Mouse (Mus musculus) kidney, postnatal 36 days (tissue): Measurements from ENCODE around the gene Faap100.
"Not testable (repeated sequence)": the region's sequence is repeated elsewhere in the genome, so short reads cannot be mapped to it uniquely, and the experiment has no call there.

Experiments
- DNase-seq, 2 experiments: peaks; one replicate each; pipeline ENCODE4 v3.0.0; 2021 to 2022; ENCODE audit warnings: mixed read lengths in 2 of 2

Faap100 gene

GRCm38 (mm10) chr11:120376302-120377160 lies 2.0 kb downstream of the Faap100 start:
- no peak for DNase-seq

- no peak for DNase-seq
Observed at GRCm38 (mm10) chr11:120375324-120375723, 3.2 kb downstream of the Faap100 start.

- DNase-seq, result peak; percentile 45 to 78
Observed at GRCm38 (mm10) chr11:120373820-120374586, 4.6 kb downstream of the Faap100 start.

GRCm38 (mm10) chr11:120373025-120373424 lies 5.5 kb downstream of the Faap100 start:
- no peak for DNase-seq

GRCm38 (mm10) chr11:120369656-120370055 lies 8.9 kb downstream of the Faap100 start:
- peak; percentile 76 to 90 for DNase-seq

- DNase-seq, result no peak
Observed at GRCm38 (mm10) chr11:120366443-120367027, 12.0 kb downstream of the Faap100 start.

- no peak for DNase-seq
Observed at GRCm38 (mm10) chr11:120362891-120363290, 15.7 kb downstream of the Faap100 start.

- DNase-seq, result no peak
Observed at GRCm38 (mm10) chr11:120361295-120361694, 17.3 kb downstream of the Faap100 start, which contains the start of gene Fscn2. Gene Fscn2, plus strand, starts transcription at chr11:120361534.

- no peak for DNase-seq
Observed at GRCm38 (mm10) chr11:120360755-120361154, 17.8 kb downstream of the Faap100 start.

GRCm38 (mm10) chr11:120360062-120360461 lies 18.5 kb downstream of the Faap100 start:
- peak; percentile 72 to 78 for DNase-seq

GRCm38 (mm10) chr11:120359391-120359790 lies 19.2 kb downstream of the Faap100 start:
- no peak for DNase-seq

GRCm38 (mm10) chr11:120357791-120358401 lies 20.7 kb downstream of the Faap100 start:
- peak; percentile 58 to 66 for DNase-seq

- no peak for DNase-seq
Observed at GRCm38 (mm10) chr11:120356900-120357299, 21.7 kb downstream of the Faap100 start.

- no peak for DNase-seq
Observed at GRCm38 (mm10) chr11:120356319-120356840, 22.2 kb downstream of the Faap100 start.

GRCm38 (mm10) chr11:120355277-120356039 lies 23.1 kb downstream of the Faap100 start:
- DNase-seq, result no peak

- DNase-seq, result peak in 1 of 2 experiments; percentile 0
Observed at GRCm38 (mm10) chr11:120354304-120355276, 24.0 kb downstream of the Faap100 start.

GRCm38 (mm10) chr11:120353500-120354303 lies 24.9 kb downstream of the Faap100 start:
- DNase-seq, result peak; percentile 86 to 95

GRCm38 (mm10) chr11:120352571-120353290 lies 25.8 kb downstream of the Faap100 start:
- DNase-seq, result peak; percentile 56 to 59

- not testable (repeated sequence) for DNase-seq
Observed at GRCm38 (mm10) chr11:120352093-120352350, 26.5 kb downstream of the Faap100 start.
